Mouse (Mus musculus): ENCODE data around the gene Arrdc5. TPM values are rescaled to one million over a fixed set of nuclear protein-coding genes. Genes with fewer than 3 reads are reported as not detected.

The Arrdc5 gene
- 61.7 TPM for polyA plus RNA-seq (2014; fragmentation: Illumina TruSeq; extraction: RNeasy Lipid Tissue Mini Kit (QIAGEN cat#74804); ENCODE audit: low read depth, low replicate concordance)

DNA sequence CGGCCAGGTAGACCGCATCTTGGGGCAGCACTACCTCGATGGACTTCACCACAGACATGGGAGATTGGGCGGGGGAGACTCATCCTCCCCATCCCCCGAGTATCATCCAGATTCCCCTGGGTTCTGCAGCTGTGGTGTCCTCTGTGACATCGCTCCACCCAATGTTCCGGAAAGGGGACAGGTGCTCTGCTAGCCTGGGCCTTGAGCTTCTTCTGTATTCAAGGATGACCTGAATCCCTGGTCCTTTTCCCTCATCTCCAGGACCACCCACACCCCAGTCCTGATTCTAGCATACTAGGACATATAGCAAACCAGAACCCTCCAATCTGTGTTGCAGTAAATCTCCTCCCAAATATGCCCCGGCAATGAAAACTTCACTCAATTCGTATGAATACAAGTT, at the start of gene Arrdc5:
Gene Arrdc5 (minus strand): TSS at position 101 of the 400 bp plus-strand sequence.

DNA sequence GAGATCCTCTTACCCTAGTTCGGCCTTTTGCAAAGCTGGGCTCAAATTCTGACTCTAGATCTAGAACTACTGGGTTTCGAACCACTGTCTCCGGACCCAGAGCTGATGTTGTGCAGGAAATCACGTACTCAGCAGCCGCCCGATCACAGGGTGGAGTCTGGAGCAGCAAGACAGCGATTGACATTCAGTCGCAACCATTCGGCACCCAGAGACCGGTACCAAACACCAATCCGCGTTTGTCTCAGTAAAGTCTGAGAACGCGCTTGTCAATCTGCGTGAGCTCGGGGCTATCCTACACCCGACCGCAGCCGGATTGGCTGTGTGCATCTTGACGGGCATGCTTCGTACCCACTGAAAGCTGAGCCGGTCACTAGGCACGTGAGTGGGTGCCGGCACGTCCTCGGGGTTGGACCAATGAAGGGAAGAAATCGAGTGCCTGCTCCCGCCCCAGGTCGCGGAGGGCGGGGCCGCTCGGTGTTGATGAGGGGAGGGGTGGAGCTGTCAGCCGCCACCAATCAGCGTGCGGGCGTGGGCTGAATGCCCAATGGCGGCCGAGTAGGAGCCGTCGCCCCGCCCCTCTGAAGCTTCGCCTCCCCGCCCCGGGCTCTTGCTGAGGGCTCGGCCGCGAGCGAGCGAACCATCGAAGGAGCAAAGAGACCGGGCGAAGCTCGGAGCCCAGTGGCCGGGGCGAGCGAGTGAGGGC, 25.5 kb upstream of the Arrdc5 start, which contains the start of gene Kdm4b:
Gene Kdm4b (plus strand): TSS at position 613 of the 703 bp plus-strand sequence.

DNA sequence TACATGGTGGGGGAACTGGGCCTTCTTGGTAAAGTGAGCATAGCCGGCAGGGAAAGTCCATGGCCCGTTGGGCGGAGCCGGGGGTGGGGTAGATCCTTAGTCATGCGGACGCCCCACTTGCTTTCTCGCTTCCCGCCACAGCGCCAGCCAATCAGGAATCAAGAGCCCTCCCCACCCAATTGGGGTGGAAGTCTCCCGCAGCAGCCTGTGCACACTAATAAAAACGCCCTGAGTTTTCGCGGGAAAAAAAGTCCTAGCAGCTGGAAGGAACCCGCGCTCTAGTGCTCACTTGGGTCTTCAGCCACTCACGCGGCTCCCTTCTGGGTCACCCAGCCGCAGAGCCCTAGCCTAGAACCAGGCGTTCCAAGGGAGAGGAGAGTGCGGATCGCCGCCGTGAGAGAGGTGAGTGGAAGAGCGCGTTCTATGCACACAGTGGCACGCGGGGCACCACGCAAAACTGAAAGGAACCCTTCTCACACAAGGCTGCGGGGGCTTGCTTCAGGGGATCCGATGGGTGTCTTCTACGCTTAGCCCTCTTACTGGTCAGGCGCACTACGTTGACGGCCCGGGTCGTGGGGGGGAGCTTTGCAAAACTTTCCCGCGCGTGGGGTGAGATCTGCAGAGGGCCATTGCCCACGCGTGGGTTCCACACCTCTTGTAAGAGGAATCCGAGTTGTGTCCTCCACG, 3.2 kb upstream of the Arrdc5 start, which contains the start of gene Uhrf1:
Gene Uhrf1 (plus strand): TSS at position 162 of the 687 bp plus-strand sequence.

GRCm38 (mm10) chr17:56292531-56293222, 7.4 kb downstream of the Arrdc5 start, which contains the start of gene Plin3:
Gene Plin3, minus strand, starts transcription at chr17:56292873.

GRCm38 (mm10) chr17:56276643-56277566, 23.2 kb downstream of the Arrdc5 start, which contains the start of gene Ticam1:
Gene Ticam1, minus strand, starts transcription at chr17:56276786.

GRCm38 (mm10) chr17:56256239-56256881, 43.7 kb downstream of the Arrdc5 start, which contains the start of gene Fem1a:
Gene Fem1a, plus strand, starts transcription at chr17:56256810.

Other genes starting within 250 kb of the Arrdc5 start
- 116 TPM for gene Ubxn6, start 225.3 kb downstream of the Arrdc5 start, polyA plus RNA-seq (2014; fragmentation: Illumina TruSeq; extraction: RNeasy Lipid Tissue Mini Kit (QIAGEN cat#74804); ENCODE audit: low read depth, low replicate concordance)
- gene Hdgfl2, start 220.7 kb downstream of the Arrdc5 start, polyA plus RNA-seq (2014; fragmentation: Illumina TruSeq; extraction: RNeasy Lipid Tissue Mini Kit (QIAGEN cat#74804); ENCODE audit: low read depth, low replicate concordance), result 8.6 TPM
- 0.07 TPM for gene Plin4, start 190.5 kb downstream of the Arrdc5 start, polyA plus RNA-seq (2014; fragmentation: Illumina TruSeq; extraction: RNeasy Lipid Tissue Mini Kit (QIAGEN cat#74804); ENCODE audit: low read depth, low replicate concordance)
- gene Plin5, start 182.7 kb downstream of the Arrdc5 start, polyA plus RNA-seq (2014; fragmentation: Illumina TruSeq; extraction: RNeasy Lipid Tissue Mini Kit (QIAGEN cat#74804); ENCODE audit: low read depth, low replicate concordance), result 0.46 TPM
- gene Lrg1, start 178.3 kb downstream of the Arrdc5 start, polyA plus RNA-seq (2014; fragmentation: Illumina TruSeq; extraction: RNeasy Lipid Tissue Mini Kit (QIAGEN cat#74804); ENCODE audit: low read depth, low replicate concordance), result not detected
- gene Sema6b, start 159.9 kb downstream of the Arrdc5 start, polyA plus RNA-seq (2014; fragmentation: Illumina TruSeq; extraction: RNeasy Lipid Tissue Mini Kit (QIAGEN cat#74804); ENCODE audit: low read depth, low replicate concordance), result not detected
- gene Tnfaip8l1, start 137.8 kb downstream of the Arrdc5 start, polyA plus RNA-seq (2014; fragmentation: Illumina TruSeq; extraction: RNeasy Lipid Tissue Mini Kit (QIAGEN cat#74804); ENCODE audit: low read depth, low replicate concordance), result 0.07 TPM
- 9.1 TPM for gene Mydgf, start 116.4 kb downstream of the Arrdc5 start, polyA plus RNA-seq (2014; fragmentation: Illumina TruSeq; extraction: RNeasy Lipid Tissue Mini Kit (QIAGEN cat#74804); ENCODE audit: low read depth, low replicate concordance)
- 0.27 TPM for gene Dpp9, start 81.4 kb downstream of the Arrdc5 start, polyA plus RNA-seq (2014; fragmentation: Illumina TruSeq; extraction: RNeasy Lipid Tissue Mini Kit (QIAGEN cat#74804); ENCODE audit: low read depth, low replicate concordance)
- gene Fem1a, start 43.5 kb downstream of the Arrdc5 start, polyA plus RNA-seq (2014; fragmentation: Illumina TruSeq; extraction: RNeasy Lipid Tissue Mini Kit (QIAGEN cat#74804); ENCODE audit: low read depth, low replicate concordance), result 1.0 TPM
- not detected for gene Ticam1, start 23.5 kb downstream of the Arrdc5 start, polyA plus RNA-seq (2014; fragmentation: Illumina TruSeq; extraction: RNeasy Lipid Tissue Mini Kit (QIAGEN cat#74804); ENCODE audit: low read depth, low replicate concordance)
- gene Plin3, start 7.4 kb downstream of the Arrdc5 start, polyA plus RNA-seq (2014; fragmentation: Illumina TruSeq; extraction: RNeasy Lipid Tissue Mini Kit (QIAGEN cat#74804); ENCODE audit: low read depth, low replicate concordance), result 4.0 TPM
- gene Uhrf1, start 3.0 kb upstream of the Arrdc5 start, polyA plus RNA-seq (2014; fragmentation: Illumina TruSeq; extraction: RNeasy Lipid Tissue Mini Kit (QIAGEN cat#74804); ENCODE audit: low read depth, low replicate concordance), result 22.3 TPM
- 1.2 TPM for gene Kdm4b, start 25.8 kb upstream of the Arrdc5 start, polyA plus RNA-seq (2014; fragmentation: Illumina TruSeq; extraction: RNeasy Lipid Tissue Mini Kit (QIAGEN cat#74804); ENCODE audit: low read depth, low replicate concordance)
- gene Ptprs, start 176.2 kb upstream of the Arrdc5 start, polyA plus RNA-seq (2014; fragmentation: Illumina TruSeq; extraction: RNeasy Lipid Tissue Mini Kit (QIAGEN cat#74804); ENCODE audit: low read depth, low replicate concordance), result 1.2 TPM
- gene Znrf4, start 212.1 kb upstream of the Arrdc5 start, polyA plus RNA-seq (2014; fragmentation: Illumina TruSeq; extraction: RNeasy Lipid Tissue Mini Kit (QIAGEN cat#74804); ENCODE audit: low read depth, low replicate concordance), result 0.24 TPM